Mouse (Mus musculus) myocyte (in vitro differentiated cells): ENCODE measurements around the gene Ess2. TPM values are rescaled to one million over a fixed set of nuclear protein-coding genes. Genes with fewer than 3 reads are reported as not detected.

Experiments used
- H3K27me3 ChIP-seq: one replicate; pipeline ENCODE4 v1.6.1; 2011; ENCODE audit not compliant: control insufficient read depth, insufficient read depth, insufficient read length
- H3K36me3 ChIP-seq: one replicate; pipeline ENCODE4 v1.6.1; 2011; ENCODE audit not compliant: control insufficient read depth, insufficient read depth
- H3K4me2 ChIP-seq: one replicate; pipeline ENCODE4 v1.6.1; 2011; ENCODE audit warnings: low read depth, control low read depth
- H3K4me3 ChIP-seq: one replicate; pipeline ENCODE4 v1.5.1; 2011; ENCODE audit warnings: mild to moderate bottlenecking, control low read depth, moderate library complexity
- H3K79me2 ChIP-seq: one replicate; pipeline ENCODE4 v1.6.1; 2011; ENCODE audit not compliant: control insufficient read depth, insufficient read depth
- H3ac ChIP-seq: one replicate; pipeline ENCODE4 v1.6.1; 2011; ENCODE audit not compliant: control insufficient read depth, insufficient read length
- CEBPB ChIP-seq: IDR thresholded peaks from 2 replicates; pipeline ENCODE4 v1.6.1; 2011; ENCODE audit warnings: mild to moderate bottlenecking, moderate library complexity; ENCODE audit not compliant: poor library complexity, insufficient read depth, severe bottlenecking
- E2F4 ChIP-seq: IDR thresholded peaks from one replicate; pipeline ENCODE4 v1.6.1; 2011; ENCODE audit warnings: mild to moderate bottlenecking, control low read depth, moderate library complexity; ENCODE audit not compliant: insufficient read depth
- MAX ChIP-seq: IDR thresholded peaks from one replicate; pipeline ENCODE4 v1.6.1; 2011; ENCODE audit warnings: low read depth, mild to moderate bottlenecking, control low read depth
- MYOD1 ChIP-seq, 3 experiments: IDR thresholded peaks; one replicate each; pipeline ENCODE4 v1.6.1; 2011; ENCODE audit warnings: control low read depth in 2 of 3, low read depth in 2 of 3, mild to moderate bottlenecking in 2 of 3, moderate library complexity in 1 of 3; ENCODE audit not compliant: insufficient read length in 2 of 3, control insufficient read depth in 1 of 3
- MYOG ChIP-seq, 3 experiments: IDR thresholded peaks; one replicate each; pipeline ENCODE4 v1.6.1; 2011; ENCODE audit warnings: control low read depth in 2 of 3, low read depth in 2 of 3, mild to moderate bottlenecking in 2 of 3; ENCODE audit not compliant: insufficient read length in 2 of 3, control insufficient read depth in 1 of 3, insufficient read depth in 1 of 3
- POLR2A ChIP-seq: IDR thresholded peaks from one replicate; pipeline ENCODE4 v1.6.1; 2011; ENCODE audit warnings: low read depth, mild to moderate bottlenecking, control low read depth, moderate library complexity; ENCODE audit not compliant: insufficient read length
- POLR2AphosphoS2 ChIP-seq: IDR thresholded peaks from one replicate; pipeline ENCODE4 v1.6.1; 2011; ENCODE audit warnings: low read depth, control low read depth; ENCODE audit not compliant: insufficient read length
- REST ChIP-seq: IDR thresholded peaks from one replicate; pipeline ENCODE4 v1.6.1; 2011; ENCODE audit warnings: mild to moderate bottlenecking, control low read depth, moderate library complexity; ENCODE audit not compliant: insufficient read depth, insufficient read length
- SRF ChIP-seq: IDR thresholded peaks from one replicate; pipeline ENCODE4 v1.6.1; 2011; ENCODE audit warnings: low read depth; ENCODE audit not compliant: control insufficient read depth, insufficient read length
- TCF12 ChIP-seq: IDR thresholded peaks from one replicate; pipeline ENCODE4 v1.6.1; 2011; ENCODE audit warnings: mild to moderate bottlenecking, control low read depth; ENCODE audit not compliant: poor library complexity, insufficient read depth, severe bottlenecking
- TCF3 ChIP-seq: IDR thresholded peaks from one replicate; pipeline ENCODE4 v1.6.1; 2011; ENCODE audit warnings: low read depth, control low read depth; ENCODE audit not compliant: insufficient read length
- USF1 ChIP-seq: IDR thresholded peaks from one replicate; pipeline ENCODE4 v1.6.1; 2011; ENCODE audit warnings: low read depth, mild to moderate bottlenecking, control low read depth, moderate library complexity
- polyA plus RNA-seq: library from polyadenylated mRNA; unstranded; fragments of >200 nt; fragmentation: generic; extraction: Trizol; gene quantifications from one replicate; pipeline ENCODE4 v1.2.1, GENCODE M21; 2012; ENCODE audit warnings: missing spikeins

Ess2 gene
- polyA plus RNA-seq, 1 experiment: 17.4 TPM

- TF ChIP-seq MYOG (IDR thresholded peaks at IDR 0.05; ENCODE audit: control insufficient read depth in 1 of 3, insufficient read depth in 1 of 3, insufficient read length in 2 of 3, low read depth in 2 of 3): peak in 1 of 3 experiments; percentile 28
- TF ChIP-seq POLR2A: peak; percentile 88
- no peak for TF ChIP-seq CEBPB
- TF ChIP-seq USF1: peak; percentile 20
- TF ChIP-seq POLR2AphosphoS2: peak; percentile 97
- peak; percentile 38 for TF ChIP-seq SRF
- peak in 1 of 3 experiments; percentile 29 for TF ChIP-seq MYOD1 (IDR thresholded peaks at IDR 0.05; ENCODE audit: control insufficient read depth in 1 of 3, insufficient read length in 2 of 3, low read depth in 2 of 3)
- no peak for TF ChIP-seq TCF12
- peaks cover 5% of the 10 kb centered on the region for H3K27me3 ChIP-seq
- peak overlapping the region; percentile 60 for H3ac ChIP-seq
- H3K4me2 ChIP-seq: peak overlapping the region; percentile 91
- H3K36me3 ChIP-seq: no peaks in the 10 kb centered on the region
- no peaks in the 10 kb centered on the region for H3K79me2 ChIP-seq
- peak overlapping the region; percentile 88 for H3K4me3 ChIP-seq
These were observed 10.4 kb upstream of the Ess2 start for GRCm38 (mm10) chr16:17921325-17922162.

- Histone ChIP-seq H3K27me3 (peaks cover 14% of the 10 kb centered on the region), H3ac (no peak overlapping the region), H3K4me2 (no peak overlapping the region), H3K36me3 (no peaks in the 10 kb centered on the region), H3K4me3 (peak overlapping the region; percentile 88), H3K79me2 (no peaks in the 10 kb centered on the region)
- no peak for TF ChIP-seq REST
- no peak for TF ChIP-seq MAX
- no peak for TF ChIP-seq MYOD1 (IDR thresholded peaks at IDR 0.05; ENCODE audit: control insufficient read depth in 1 of 3, insufficient read length in 2 of 3, low read depth in 2 of 3)
These were observed 9.4 kb upstream of the Ess2 start for GRCm38 (mm10) chr16:17920586-17920985.

GRCm38 (mm10) chr16:17914307-17915249 is 3.4 kb upstream of the Ess2 start, which contains the start of gene Gsc2:
TSS of gene Gsc2 (minus strand) at chr16:17915059.
- Histone ChIP-seq H3K4me2 (peak within 1 kb of the TSS; percentile 24), H3K4me3 (no peak within 1 kb of the TSS), H3K27me3 (peaks cover 53% of the 10 kb centered on the region), H3K36me3 (no peaks in the 10 kb centered on the region), H3K79me2 (peaks cover 12% of the 10 kb centered on the region), H3ac (no peak within 1 kb of the TSS)
- TF ChIP-seq MYOD1 (IDR thresholded peaks at IDR 0.05; ENCODE audit: control insufficient read depth in 1 of 3, insufficient read length in 2 of 3, low read depth in 2 of 3) (peak in 1 of 3 experiments; percentile 21), POLR2A (no peak)

- H3K36me3 ChIP-seq: peaks cover 8% of the 10 kb centered on the region
These were observed 12.7 kb downstream of the Ess2 start, which contains the start of the genes Dgcr2 and Tssk2 for GRCm38 (mm10) chr16:17898462-17898861. TSS of gene Dgcr2 (minus strand) at chr16:17898562. TSS of gene Tssk2 (plus strand) at chr16:17898637.

GRCm38 (mm10) chr16:17896091-17896490 is 15.1 kb downstream of the Ess2 start:
- TF ChIP-seq POLR2AphosphoS2 (no peak), E2F4 (no peak), TCF3 (no peak), TCF12 (no peak), CEBPB (no peak), MAX (no peak), SRF (no peak), MYOD1 (IDR thresholded peaks at IDR 0.05; ENCODE audit: control insufficient read depth in 1 of 3, insufficient read length in 2 of 3, low read depth in 2 of 3) (no peak)
- H3K4me2 ChIP-seq: no peak overlapping the region

More at GRCm38 (mm10) chr16:17898462-17898861, 12.7 kb downstream of the Ess2 start, which contains the start of the genes Dgcr2 and Tssk2:
- Histone ChIP-seq H3ac (no peak within 1 kb of the TSS), H3K27me3 (no peaks in the 10 kb centered on the region), H3K79me2 (no peaks in the 10 kb centered on the region), H3K4me2 (no peak within 1 kb of the TSS), H3K4me3 (no peak within 1 kb of the TSS)
- TF ChIP-seq MYOG (IDR thresholded peaks at IDR 0.05; ENCODE audit: control insufficient read depth in 1 of 3, insufficient read depth in 1 of 3, insufficient read length in 2 of 3, low read depth in 2 of 3) (no peak), TCF12 (no peak), USF1 (no peak), MYOD1 (IDR thresholded peaks at IDR 0.05; ENCODE audit: control insufficient read depth in 1 of 3, insufficient read length in 2 of 3, low read depth in 2 of 3) (no peak), MAX (no peak), POLR2AphosphoS2 (no peak), REST (no peak), POLR2A (no peak), CEBPB (no peak), TCF3 (no peak), E2F4 (no peak), SRF (no peak)

More at GRCm38 (mm10) chr16:17896091-17896490, 15.1 kb downstream of the Ess2 start:
- Histone ChIP-seq H3K4me3 (no peak overlapping the region), H3ac (no peak overlapping the region), H3K79me2 (no peaks in the 10 kb centered on the region), H3K27me3 (no peaks in the 10 kb centered on the region), H3K36me3 (peaks cover 5% of the 10 kb centered on the region)
